ENCODE assay signal across 7 mouse cellular contexts in genomic region chr10:81410981-81411380, GRCm38 (mm10). TPM values are rescaled to one million over a fixed set of nuclear protein-coding genes. Genes with fewer than 3 reads are reported as not detected.
DNase-seq lines count a peak whose midpoint lies in the region; ATAC-seq and TF ChIP-seq lines count a peak whose summit lies in the region.

No protein-coding gene starts in this region.

- no peaks in the 10 kb centered on the region for H3K27me3 ChIP-seq in testis, adult 2 months (ENCODE audit: control insufficient read depth, insufficient read depth, low read length)
- 0 out of 2 replicates have a peak, but pooled peaks cover 4% of the 10 kb centered on the region for H3K27me3 ChIP-seq in heart, embryonic 13.5 days (replicated peaks)

- H3K4me1 ChIP-seq in testis, adult 2 months (ENCODE audit: control insufficient read depth, insufficient read depth, low read length): peaks cover 32% of the 10 kb centered on the region
- peaks cover 100% of the 10 kb centered on the region for H3K4me1 ChIP-seq in heart, embryonic 13.5 days

- no peak for TF ChIP-seq POLR2A in testis, adult 2 months (IDR thresholded peaks at IDR 0.05; ENCODE audit: control insufficient read depth, low read depth, low read length)

- H3K9me3 ChIP-seq in heart, embryonic 13.5 days: no peaks in the 10 kb centered on the region

- H3K9ac ChIP-seq in heart, embryonic 13.5 days: peak overlapping the region; percentile 71

- WGBS in heart, embryonic 13.5 days: 60% methylated on average over 9 of the region's 9 CpGs

- no peak overlapping the region for H3K4me3 ChIP-seq in testis, adult 2 months (ENCODE audit: control insufficient read depth, low read depth, low read length)
- no peak overlapping the region for H3K4me3 ChIP-seq in heart, embryonic 13.5 days

- H3K27ac ChIP-seq in testis, adult 2 months (ENCODE audit: control insufficient read depth, insufficient read depth, low read depth, low read length): peak overlapping the region; percentile 7; the same call in 1 of the 2 replicates
- peak overlapping the region; percentile 98 for H3K27ac ChIP-seq in heart, embryonic 13.5 days (replicated peaks)

- no peaks in the 10 kb centered on the region for H3K36me3 ChIP-seq in testis, adult 2 months (ENCODE audit: control insufficient read depth, insufficient read depth, low read length)
- H3K36me3 ChIP-seq in heart, embryonic 13.5 days: peaks cover 47% of the 10 kb centered on the region

- ATAC-seq in heart, embryonic 13.5 days (ENCODE audit: extremely low read depth, insufficient number of reproducible peaks, low FRiP score, low TSS enrichment): no peak
- no peak for ATAC-seq in erythroid progenitor cell, adult 5-6 weeks (replicated peaks; ENCODE audit: low FRiP score, poor library complexity, severe bottlenecking)

- no peak for DNase-seq in testis, postnatal 14 days (ENCODE audit: low spot score)
- peak; percentile 57 to 70 for DNase-seq in kidney, postnatal 4 days
- no peak for DNase-seq in Muller cell, postnatal 12 days (ENCODE audit: inconsistent ontology term)
- DNase-seq in embryo, embryonic 10 days (ENCODE audit: low spot score): no peak

- no peak for TF ChIP-seq CTCF in testis, adult 2 months (IDR thresholded peaks at IDR 0.05; ENCODE audit: control insufficient read depth, insufficient read depth, insufficient replicate concordance, low read depth, low read length)

- H3K4me2 ChIP-seq in heart, embryonic 13.5 days: peak overlapping the region; percentile 51

RNA-seq across cellular contexts. Expression of gene Smim24, which starts 18.1 kb away (rescaled TPM):
- polyA plus RNA-seq in testis, adult 2 months (2012; rRNA removed): 3,568 and 3,612 TPM in 2 replicates
- polyA plus RNA-seq in heart, embryonic 13.5 days (2015; fragmentation: Nextera tagmentation; extraction: Ambion mirVana): 2.7 and 3.1 TPM in 2 replicates
- 5.4 and 7.5 TPM in 2 replicates for total RNA-seq in erythroid progenitor cell, adult 5-6 weeks (2015; ENCODE audit: low replicate concordance)
- total RNA-seq in erythroid progenitor cell, adult 5-6 weeks (2017; ENCODE audit: low replicate concordance): 4.2 TPM in 1 of 2 replicates, not detected in the other

RNA-seq across cellular contexts. Expression of gene Gm48552, which starts 22.2 kb away (rescaled TPM):
- polyA plus RNA-seq in testis, adult 2 months (2012; rRNA removed): 0.65 TPM in 1 of 2 replicates, not detected in the other
- 0.82 and 1.1 TPM in 2 replicates for polyA plus RNA-seq in heart, embryonic 13.5 days (2015; fragmentation: Nextera tagmentation; extraction: Ambion mirVana)
- total RNA-seq in erythroid progenitor cell, adult 5-6 weeks (2015; ENCODE audit: low replicate concordance): not detected in 2 replicates
- not detected in 2 replicates for total RNA-seq in erythroid progenitor cell, adult 5-6 weeks (2017; ENCODE audit: low replicate concordance)

RNA-seq across cellular contexts. Expression of gene Gm48551, which starts 26.7 kb away (rescaled TPM):
- polyA plus RNA-seq in testis, adult 2 months (2012; rRNA removed): 1.2 and 1.6 TPM in 2 replicates
- polyA plus RNA-seq in heart, embryonic 13.5 days (2015; fragmentation: Nextera tagmentation; extraction: Ambion mirVana): 2.1 and 2.3 TPM in 2 replicates
- total RNA-seq in erythroid progenitor cell, adult 5-6 weeks (2015; ENCODE audit: low replicate concordance): 2.1 and 4.3 TPM in 2 replicates
- not detected in 2 replicates for total RNA-seq in erythroid progenitor cell, adult 5-6 weeks (2017; ENCODE audit: low replicate concordance)

RNA-seq across cellular contexts. Expression of gene Dohh, which starts 26.8 kb away (rescaled TPM):
- 38.5 and 46.3 TPM in 2 replicates for polyA plus RNA-seq in testis, adult 2 months (2012; rRNA removed)
- polyA plus RNA-seq in heart, embryonic 13.5 days (2015; fragmentation: Nextera tagmentation; extraction: Ambion mirVana): 69.7 and 73.6 TPM in 2 replicates
- 8.8 TPM in 1 of 2 replicates, not detected in the other for total RNA-seq in erythroid progenitor cell, adult 5-6 weeks (2015; ENCODE audit: low replicate concordance)
- 4.0 and 17.2 TPM in 2 replicates for total RNA-seq in erythroid progenitor cell, adult 5-6 weeks (2017; ENCODE audit: low replicate concordance)

RNA-seq across cellular contexts. Expression of gene Fzr1, which starts 32.7 kb away (rescaled TPM):
- 161 and 178 TPM in 2 replicates for polyA plus RNA-seq in testis, adult 2 months (2012; rRNA removed)
- polyA plus RNA-seq in heart, embryonic 13.5 days (2015; fragmentation: Nextera tagmentation; extraction: Ambion mirVana): 72.2 and 78.1 TPM in 2 replicates
- 235 and 246 TPM in 2 replicates for total RNA-seq in erythroid progenitor cell, adult 5-6 weeks (2015; ENCODE audit: low replicate concordance)
- 247 and 266 TPM in 2 replicates for total RNA-seq in erythroid progenitor cell, adult 5-6 weeks (2017; ENCODE audit: low replicate concordance)

Comparison
In these comparisons a context has a peak if more than half of its experiments do, and no peak if none do; other contexts are left out.
1. DNase-seq: peak in kidney, postnatal 4 days (2 of 2); none in testis, postnatal 14 days (single experiment), Muller cell, postnatal 12 days (single experiment) and embryo, embryonic 10 days (single experiment).
2. RNA of gene Smim24, which starts 18.1 kb away (polyA plus RNA-seq): 3,568 to 3,612 TPM in testis, adult 2 months; 2.7 to 3.1 TPM in heart, embryonic 13.5 days; every median in the first group is over 100 times any median in the second.